Mouse (Mus musculus) Patski (cell line): ENCODE measurements around the gene Atraid. TPM values are rescaled to one million over a fixed set of nuclear protein-coding genes. Genes with fewer than 3 reads are reported as not detected.
"Not testable (repeated sequence)": the region's sequence is repeated elsewhere in the genome, so short reads cannot be mapped to it uniquely, and the experiment has no call there.

Experiments
- ATAC-seq: fragments of 100-300 bp; one replicate; pipeline ENCODE4 v1.8.0; 2021
- CTCF ChIA-PET: fragments of 350-600 bp; sonication (Branson Sonifier 250); formaldehyde crosslinking; loops from one replicate; lab custom pipeline; 2022; ENCODE audit warnings: inconsistent platforms; lab: Charles Lee
- POLR2A ChIA-PET: fragments of 350-600 bp; sonication (Branson Sonifier 250); formaldehyde crosslinking; loops from one replicate; lab custom pipeline; 2022; ENCODE audit warnings: antibody characterized with exemption, inconsistent platforms; lab: Charles Lee
- DNase-seq: peaks from one replicate; pipeline ENCODE4 v3.0.0-alpha.2; 2011; ENCODE audit warnings: low read depth, low spot score
- H3K27me3 ChIP-seq: fragments of 371-371 bp; one replicate; pipeline ENCODE4 v1.5.1; 2021
- CTCF ChIP-seq: fragments of 100-300 bp; IDR thresholded peaks from one replicate; pipeline ENCODE4 v1.5.1; 2021
- in situ Hi-C: fragments of 300-500 bp; cut with MboI; formaldehyde crosslinking; loops from 3 replicates; pipeline ENCODE4 v1.11.1; 2018; ENCODE audit warnings: low pct_unique_long_range_greater_than_20kb, mixed read lengths
- polyA plus RNA-seq: library from polyadenylated mRNA; unstranded; gene quantifications from one replicate; pipeline ENCODE4 v1.2.3, GENCODE M21; 2021

Atraid gene
- polyA plus RNA-seq, 1 experiment from 2014 or later: 118 TPM

DNA sequence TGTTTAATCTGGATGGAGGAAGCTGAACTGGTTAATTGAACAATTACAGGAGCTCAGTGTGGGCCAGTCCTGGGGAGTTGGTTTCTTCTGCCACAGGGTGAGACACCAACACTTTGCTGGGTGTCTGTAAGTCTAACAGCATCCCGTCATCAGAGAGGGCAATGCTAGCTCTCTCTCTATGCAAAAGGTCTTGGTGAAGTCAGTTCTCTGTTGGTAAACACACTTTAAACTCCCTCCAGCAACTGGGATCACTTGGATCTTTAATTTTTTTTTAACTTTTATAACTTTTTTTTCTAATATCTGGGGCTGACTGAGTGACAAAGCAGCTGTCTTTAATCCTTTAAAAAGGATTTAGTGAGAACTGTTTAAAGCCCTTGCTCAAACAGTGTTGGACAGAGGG is 25.4 kb upstream of the Atraid start:
- no peaks in the 10 kb centered on the region for H3K27me3 ChIP-seq
- no peak for TF ChIP-seq CTCF
- ChIA-PET CTCF (no interaction called here), POLR2A (no interaction called here)
- ATAC-seq (no peak), DNase-seq (no peak)
- in situ Hi-C loops: no loop called here

GRCm38 (mm10) chr5:31023254-31023653 is 24.9 kb upstream of the Atraid start:
- H3K27me3 ChIP-seq: no peaks in the 10 kb centered on the region
- no peak for TF ChIP-seq CTCF
- ChIA-PET POLR2A (no interaction called here), CTCF (no interaction called here)
- no peak for DNase-seq
- ATAC-seq: no peak
- in situ Hi-C loops: no loop called here

- ATAC-seq (no peak), DNase-seq (no peak)
- POLR2A ChIA-PET: no interaction called here
- TF ChIP-seq CTCF: no peak
- CTCF ChIA-PET: no interaction called here
- H3K27me3 ChIP-seq: no peaks in the 10 kb centered on the region
- in situ Hi-C loops: no loop called here
Observed at GRCm38 (mm10) chr5:31024641-31025040, 23.5 kb upstream of the Atraid start.

DNA sequence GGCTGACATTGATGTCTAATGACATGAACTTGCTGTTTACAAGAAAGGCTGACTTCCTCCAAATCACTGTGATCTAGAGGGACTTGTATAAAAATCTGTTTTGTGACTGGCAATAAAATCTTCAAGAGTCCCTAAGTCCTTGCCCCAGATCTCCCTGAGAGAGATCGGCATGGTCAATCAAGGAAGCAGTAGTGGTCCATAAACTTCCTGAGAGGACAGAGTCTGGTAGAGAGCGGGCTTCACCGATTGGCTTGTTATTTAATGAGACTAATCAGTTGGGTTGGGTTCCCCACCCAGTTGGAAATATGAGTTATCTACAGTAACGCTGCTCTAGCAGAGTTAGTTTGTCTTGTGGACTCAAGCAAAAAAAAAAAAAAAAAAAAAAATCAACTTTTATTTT is 17.2 kb upstream of the Atraid start:
- H3K27me3 ChIP-seq: no peaks in the 10 kb centered on the region
- no peak for ATAC-seq
- DNase-seq: no peak
- in situ Hi-C loops: no loop called here
- no peak for TF ChIP-seq CTCF
- ChIA-PET POLR2A (no interaction called here), CTCF (no interaction called here)

GRCm38 (mm10) chr5:31031508-31031907 is 16.6 kb upstream of the Atraid start:
- H3K27me3 ChIP-seq: no peaks in the 10 kb centered on the region
- ATAC-seq: no peak
- ChIA-PET POLR2A (no interaction called here), CTCF (interaction anchor here (0.8 kb wide), 1 partner anchor 13 kb away, joined by 3 read pairs; no protein-coding TSS in a partner anchor)
- in situ Hi-C loops: no loop called here
- TF ChIP-seq CTCF: no peak
- DNase-seq: no peak

- no peak for ATAC-seq
- H3K27me3 ChIP-seq: no peaks in the 10 kb centered on the region
- no peak for DNase-seq
- POLR2A ChIA-PET: no interaction called here
- CTCF ChIA-PET: interaction anchor here (1.9 kb wide), 1 partner anchor 14 kb away, joined by 5 read pairs; the partner anchor contains the start of genes Atraid and Slc5a6
- no peak for TF ChIP-seq CTCF
- in situ Hi-C loops: no loop called here
Observed at GRCm38 (mm10) chr5:31034669-31035068, 13.4 kb upstream of the Atraid start.

GRCm38 (mm10) chr5:31036556-31036955 is 11.6 kb upstream of the Atraid start:
- DNase-seq, H3K27me3 ChIP-seq, ATAC-seq, CTCF ChIA-PET, in situ Hi-C loops, POLR2A ChIA-PET: not testable (repeated sequence)

- TF ChIP-seq CTCF: no peak
- DNase-seq: no peak
- in situ Hi-C loops: no loop called here
- H3K27me3 ChIP-seq: no peaks in the 10 kb centered on the region
- no peak for ATAC-seq
- POLR2A ChIA-PET: no interaction called here
- CTCF ChIA-PET: interaction anchor here (1.3 to 1.8 kb wide), 2 partner anchors 9 to 10 kb away, joined by 5 to 9 read pairs; partner anchors contain the start of genes Atraid and Slc5a6
Observed at GRCm38 (mm10) chr5:31038171-31038845, 9.8 kb upstream of the Atraid start.

- H3K27me3 ChIP-seq: no peaks in the 10 kb centered on the region
- CTCF ChIA-PET: interaction anchor here (1.8 kb wide), 1 partner anchor 117 kb away, joined by 5 read pairs; no protein-coding TSS in a partner anchor
- DNase-seq: no peak
- in situ Hi-C loops: no loop called here
- TF ChIP-seq CTCF: no peak
- no peak for ATAC-seq
- POLR2A ChIA-PET: interaction anchor here (0.5 kb wide), 1 partner anchor 104 kb away, joined by 3 read pairs; no protein-coding TSS in a partner anchor
Observed at GRCm38 (mm10) chr5:31046416-31046815, 1.7 kb upstream of the Atraid start.

- DNase-seq: no peak
- in situ Hi-C loops: no loop called here
- POLR2A ChIA-PET: no interaction called here
- ATAC-seq: no peak
- TF ChIP-seq CTCF: no peak
- no peaks in the 10 kb centered on the region for H3K27me3 ChIP-seq
- CTCF ChIA-PET: interaction anchor here (1.8 to 2.7 kb wide), 2 partner anchors 9 to 117 kb away, joined by 5 to 9 read pairs; no protein-coding TSS in a partner anchor
Observed at GRCm38 (mm10) chr5:31047074-31047473, 1.0 kb upstream of the Atraid start.
